Mouse (Mus musculus) lung, postnatal 0 days (tissue): ENCODE results near the gene Gm21060. TPM values are rescaled to one million over a fixed set of nuclear protein-coding genes. Genes with fewer than 3 reads are reported as not detected.
"Not testable (repeated sequence)": the region's sequence is repeated elsewhere in the genome, so short reads cannot be mapped to it uniquely, and the experiment has no call there.

Experiments used
- ATAC-seq: fragments of 200-750 bp; cut with Nextera tagmentation; 2 replicates; pipeline ENCODE4 v1.8.0; 2017; ENCODE audit warnings: moderate library complexity
- DNase-seq: peaks from one replicate; pipeline ENCODE4 v3.0.0-alpha.2; 2016; ENCODE audit warnings: low spot score
- H3K27ac ChIP-seq: fragments of 300-500 bp; sonication (generic); 2 replicates; pipeline ENCODE4 v1.5.1; 2014; ENCODE audit warnings: antibody characterized with exemption, mild to moderate bottlenecking, low read length, mixed read lengths
- H3K27me3 ChIP-seq: fragments of 300-500 bp; sonication (generic); replicated peaks from 2 replicates; pipeline ENCODE4 v1.6.1; 2014; ENCODE audit warnings: low read length, mixed read lengths; ENCODE audit not compliant: insufficient read depth
- H3K36me3 ChIP-seq: fragments of 300-500 bp; sonication (generic); 2 replicates; pipeline ENCODE4 v1.6.1; 2014; ENCODE audit warnings: low read length, mixed read lengths; ENCODE audit not compliant: insufficient read depth
- H3K4me1 ChIP-seq: fragments of 300-500 bp; sonication (generic); 2 replicates; pipeline ENCODE4 v1.6.1; 2014; ENCODE audit warnings: antibody characterized with exemption, low read depth, low read length, mixed read lengths; ENCODE audit not compliant: insufficient read depth
- H3K4me2 ChIP-seq: fragments of 300-500 bp; sonication (generic); replicated peaks from 2 replicates; pipeline ENCODE4 v1.6.1; 2014; ENCODE audit warnings: low read depth, mild to moderate bottlenecking, low read length, moderate library complexity, mixed read lengths
- H3K4me3 ChIP-seq: fragments of 300-500 bp; sonication (generic); 2 replicates; pipeline ENCODE4 v1.5.1; 2014; ENCODE audit warnings: low read depth, low read length
- H3K9ac ChIP-seq: fragments of 300-500 bp; sonication (generic); replicated peaks from 2 replicates; pipeline ENCODE4 v1.6.1; 2014; ENCODE audit warnings: low read depth, mild to moderate bottlenecking
- H3K9me3 ChIP-seq: fragments of 300-500 bp; sonication (generic); 2 replicates; pipeline ENCODE4 v1.6.1; 2016; ENCODE audit warnings: low read length, mixed read lengths
- CTCF ChIP-seq: IDR thresholded peaks from 2 replicates; pipeline ENCODE4 v1.5.1; 2016; ENCODE audit warnings: antibody characterized with exemption, mild to moderate bottlenecking
- EP300 ChIP-seq: IDR thresholded peaks from 2 replicates; pipeline ENCODE4 v1.6.1; 2016; ENCODE audit warnings: antibody characterized with exemption, mild to moderate bottlenecking, control low read depth
- WGBS: fragments of 180-500 bp; shearing (Covaris S2); extraction: QIAGEN DNeasy Blood & Tissue Kit; methylation state at CpG from one replicate; pipeline ENCODE4 v1.1.7; 2014; 5-methylcytosine and 5-hydroxymethylcytosine counted together
- polyA plus RNA-seq: library from polyadenylated mRNA; unstranded; fragments of >200 nt; fragmentation: Nextera tagmentation; extraction: Ambion mirVana; gene quantifications from 2 replicates; pipeline ENCODE4 v1.2.1, GENCODE M21; 2015

Gene Gm21060
- not detected in 2 replicates for polyA plus RNA-seq

DNA sequence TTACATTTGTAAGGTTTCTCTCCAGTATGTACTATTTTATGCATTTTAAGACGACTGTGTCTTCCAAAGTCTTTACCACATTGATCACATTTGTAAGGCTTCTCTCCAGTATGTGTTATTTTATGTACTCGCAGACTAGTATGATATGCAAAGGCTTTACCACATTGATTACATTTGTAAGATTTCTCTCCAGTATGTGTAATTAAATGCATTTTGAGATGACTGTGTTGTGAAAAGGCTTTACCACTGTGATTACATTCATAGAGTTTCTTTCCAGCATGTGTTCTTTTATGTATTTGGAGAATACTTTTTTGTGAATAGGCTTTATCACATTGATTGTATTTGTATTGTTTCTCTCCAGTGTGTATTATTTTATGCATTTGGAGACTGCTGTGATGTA is at the start of gene Gm21060:
Gm21060 (minus strand) TSS at position 101 of the 400 bp plus-strand sequence.
- WGBS, result 91% methylated on average over 2 of the region's 2 CpGs
- ATAC-seq, result no peak
- Histone ChIP-seq H3K27me3 (no peaks in the 10 kb centered on the region), H3K4me3 (no peak within 1 kb of the TSS), H3K36me3 (no peaks in the 10 kb centered on the region), H3K4me2 (no peak within 1 kb of the TSS), H3K27ac (no peak within 1 kb of the TSS), H3K9ac (no peak within 1 kb of the TSS), H3K9me3 (no peaks in the 10 kb centered on the region), H3K4me1 (no peaks in the 10 kb centered on the region)
- no peak for DNase-seq
- TF ChIP-seq EP300 (no peak), CTCF (no peak)

DNA sequence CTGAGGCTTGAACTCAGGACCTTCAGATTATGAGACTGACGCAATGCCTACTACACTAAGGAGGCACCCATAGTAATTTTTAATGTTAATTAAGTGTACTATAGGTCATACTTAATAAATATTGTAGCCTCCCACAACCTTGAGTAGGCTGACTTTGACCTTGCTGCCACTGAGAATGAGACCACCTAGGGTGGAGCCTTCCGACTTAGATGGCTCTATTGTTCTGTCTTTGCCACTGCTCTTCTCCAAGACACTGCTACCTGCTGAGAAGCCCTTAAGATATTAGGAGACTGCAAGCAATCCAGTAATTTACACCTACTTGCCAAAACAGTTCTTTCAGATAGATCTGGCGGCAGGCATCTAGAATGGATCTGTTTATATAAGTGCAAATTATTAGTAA is 24.0 kb upstream of the Gm21060 start:
- H3K27ac ChIP-seq, H3K4me1 ChIP-seq, H3K36me3 ChIP-seq, ATAC-seq, H3K27me3 ChIP-seq, H3K9me3 ChIP-seq, H3K9ac ChIP-seq, H3K4me2 ChIP-seq, H3K4me3 ChIP-seq, DNase-seq: not testable (repeated sequence)
- WGBS, result 84% methylated on average over 3 of the region's 3 CpGs

DNA sequence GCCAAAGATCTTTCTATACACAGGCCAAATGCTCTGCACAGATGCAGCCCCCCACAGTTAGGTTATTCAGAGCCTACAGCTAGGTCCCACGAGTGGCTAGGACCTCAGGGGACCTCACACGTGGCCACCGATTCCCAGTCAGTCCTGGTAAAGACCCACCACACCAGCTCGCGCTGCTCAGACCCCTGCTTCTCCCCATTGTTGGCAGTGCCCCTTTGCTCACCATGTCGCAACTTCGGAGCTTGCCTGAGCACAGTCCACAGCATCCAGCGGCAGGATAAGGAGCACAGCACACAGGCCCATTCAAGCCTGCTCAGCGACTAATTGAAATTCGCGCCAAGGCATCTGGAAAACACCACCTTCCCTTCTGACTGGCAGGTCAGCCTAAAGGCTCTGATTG is 16.3 kb upstream of the Gm21060 start:
- not testable (repeated sequence) for H3K9me3 ChIP-seq, H3K9ac ChIP-seq, H3K4me2 ChIP-seq, DNase-seq, H3K27ac ChIP-seq, H3K27me3 ChIP-seq, ATAC-seq, H3K36me3 ChIP-seq, H3K4me1 ChIP-seq, H3K4me3 ChIP-seq
- 37% methylated on average over 11 of the region's 11 CpGs for WGBS

DNA sequence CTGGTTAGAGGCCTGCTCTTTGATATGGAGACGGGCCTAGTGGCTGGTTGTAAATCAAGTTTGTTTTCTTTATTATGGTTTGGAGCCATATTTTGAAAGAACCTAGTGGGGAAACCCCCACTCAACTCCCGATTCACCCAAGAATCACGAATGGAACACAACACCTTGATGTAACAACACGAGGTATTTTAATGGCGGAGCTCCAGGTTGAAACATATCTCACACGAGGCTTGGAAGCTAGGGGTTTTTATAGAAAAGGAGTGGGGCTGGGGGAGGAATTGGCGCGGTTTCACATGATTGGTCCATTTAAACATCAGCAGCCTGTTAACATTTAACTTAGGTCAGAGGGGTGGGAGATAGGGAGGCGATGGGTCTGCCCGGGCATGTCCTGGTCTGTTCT is 15.5 kb upstream of the Gm21060 start:
- H3K27ac ChIP-seq, H3K9me3 ChIP-seq, ATAC-seq, H3K4me3 ChIP-seq, DNase-seq, H3K9ac ChIP-seq, H3K27me3 ChIP-seq, H3K4me1 ChIP-seq, H3K36me3 ChIP-seq, H3K4me2 ChIP-seq: not testable (repeated sequence)
- WGBS, result 83% methylated on average over 10 of the region's 10 CpGs

DNA sequence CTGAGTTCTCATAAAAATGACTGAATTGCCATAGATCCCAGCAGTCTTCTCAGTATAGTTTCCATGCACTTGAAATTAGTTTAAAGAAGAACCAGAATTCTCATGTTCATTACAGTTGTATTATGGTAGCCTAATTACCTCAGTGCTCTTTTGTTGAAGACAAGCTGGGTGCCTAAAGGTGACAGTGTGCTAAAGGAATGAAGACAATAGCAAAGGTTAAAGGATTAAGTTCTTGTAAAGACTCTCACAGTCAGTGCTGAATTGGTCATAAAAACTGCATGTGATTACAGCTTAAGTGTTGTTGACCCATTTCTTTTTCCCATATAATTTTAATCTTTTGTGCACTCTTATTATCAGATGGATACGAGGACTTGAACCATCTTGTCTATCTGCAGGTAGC is 11.2 kb upstream of the Gm21060 start:
- 41% methylated on average over 1 of the region's 1 CpGs for WGBS
- not testable (repeated sequence) for H3K4me1 ChIP-seq, H3K9me3 ChIP-seq, H3K27ac ChIP-seq, H3K4me2 ChIP-seq, DNase-seq, H3K4me3 ChIP-seq, ATAC-seq, H3K9ac ChIP-seq, H3K27me3 ChIP-seq, H3K36me3 ChIP-seq

DNA sequence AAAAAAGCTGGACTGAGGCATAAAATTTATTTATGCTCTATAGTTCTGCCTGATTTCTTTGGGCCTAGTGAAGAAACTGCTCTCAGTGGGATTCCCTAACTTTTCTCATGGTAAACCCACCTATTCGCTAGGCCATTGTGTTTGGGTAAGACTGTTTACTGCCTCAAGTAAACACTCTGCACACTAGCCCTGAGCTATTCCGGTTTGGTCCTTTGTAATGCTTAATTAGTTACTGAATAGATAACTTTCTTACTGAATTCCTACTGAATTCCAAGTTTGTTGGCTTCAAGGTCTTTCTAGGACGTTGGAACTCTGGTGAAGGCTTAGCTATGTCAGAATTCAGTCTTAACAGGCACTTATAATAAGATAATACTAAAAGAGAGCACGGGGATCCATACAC is 11.8 kb downstream of the Gm21060 start:
- H3K4me2 ChIP-seq, H3K4me1 ChIP-seq, H3K4me3 ChIP-seq, H3K9ac ChIP-seq, H3K9me3 ChIP-seq, H3K27me3 ChIP-seq, DNase-seq, H3K27ac ChIP-seq, H3K36me3 ChIP-seq, ATAC-seq: not testable (repeated sequence)
- 65% methylated on average over 4 of the region's 4 CpGs for WGBS

DNA sequence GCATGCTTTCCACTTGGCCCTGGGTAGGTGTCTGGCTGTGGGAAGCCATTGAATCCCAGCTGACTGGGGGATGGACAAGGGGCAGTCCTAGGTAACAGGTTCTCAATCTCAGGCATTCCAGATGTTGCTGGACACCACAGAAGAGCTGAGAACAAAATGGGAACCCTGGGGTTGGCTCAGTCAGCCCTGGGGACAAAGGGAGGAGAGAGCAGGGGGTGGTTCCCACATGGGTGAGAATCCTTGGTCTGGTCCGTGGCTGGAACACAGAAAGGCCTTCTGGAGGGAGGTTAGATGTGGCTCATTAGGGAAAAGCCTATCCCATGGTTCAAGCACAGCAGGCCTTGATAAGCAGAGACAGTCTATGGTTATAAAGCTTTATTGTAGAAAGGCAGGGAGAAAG is 13.3 kb downstream of the Gm21060 start:
- H3K4me3 ChIP-seq, result no peak overlapping the region
- no peaks in the 10 kb centered on the region for H3K27me3 ChIP-seq
- DNase-seq (no peak), ATAC-seq (no peak)
- no peak overlapping the region for H3K9ac ChIP-seq
- H3K36me3 ChIP-seq, result no peaks in the 10 kb centered on the region
- H3K4me2 ChIP-seq, result no peak overlapping the region
- TF ChIP-seq CTCF (no peak), EP300 (no peak)
- no peaks in the 10 kb centered on the region for H3K9me3 ChIP-seq
- no peak overlapping the region for H3K27ac ChIP-seq
- 45% methylated on average over 1 of the region's 1 CpGs for WGBS
- H3K4me1 ChIP-seq, result no peaks in the 10 kb centered on the region
